Mouse (Mus musculus) intestine, embryonic 16.5 days (tissue): ENCODE results near the gene Dmwd. TPM values are rescaled to one million over a fixed set of nuclear protein-coding genes. Genes with fewer than 3 reads are reported as not detected.

ENCODE experiments used
- microRNA-seq: library from miRNA; unstranded; fragments of <30 nt; microRNA quantifications from one replicate; pipeline ENCODE4, GENCODE M21; 2016
- polyA plus RNA-seq: library from polyadenylated mRNA; unstranded; fragments of >200 nt; fragmentation: Nextera tagmentation; extraction: Ambion mirVana; gene quantifications from 2 replicates; pipeline ENCODE4 v1.2.1, GENCODE M21; 2015

The Dmwd gene
- polyA plus RNA-seq, 1 experiment from 2014 or later: 6.7 TPM

Small RNA genes lying within 50 kb of the gene (microRNA-seq; reads per million reads assigned to microRNA genes)
- not detected for gene Mir3100

Other genes with a start within 250 kb of the Dmwd start
- 1.1 and 1.3 TPM in 2 replicates for gene Mill2, start 236.3 kb upstream of the Dmwd start, polyA plus RNA-seq
- 101 and 106 TPM in 2 replicates for gene Pglyrp1, start 204.9 kb upstream of the Dmwd start, polyA plus RNA-seq
- gene Ccdc61, start 165.8 kb upstream of the Dmwd start, polyA plus RNA-seq: 23.7 and 24.7 TPM in 2 replicates
- gene Nova2, start 150.3 kb upstream of the Dmwd start, polyA plus RNA-seq: 0.34 and 0.40 TPM in 2 replicates
- not detected in 2 replicates for gene Nanos2, start 88.8 kb upstream of the Dmwd start, polyA plus RNA-seq
- gene Mypop, start 85.0 kb upstream of the Dmwd start, polyA plus RNA-seq: 1.7 TPM in 2 replicates
- 17.0 and 17.1 TPM in 2 replicates for gene Irf2bp1, start 72.2 kb upstream of the Dmwd start, polyA plus RNA-seq
- 28.5 and 30.8 TPM in 2 replicates for gene Foxa3, start 52.7 kb upstream of the Dmwd start, polyA plus RNA-seq
- 23.5 and 24.1 TPM in 2 replicates for gene Sympk, start 51.9 kb upstream of the Dmwd start, polyA plus RNA-seq
- gene Rsph6a, start 21.5 kb upstream of the Dmwd start, polyA plus RNA-seq: 0.05 TPM in 1 of 2 replicates, not detected in the other
- 54.6 and 59.3 TPM in 2 replicates for gene Dmpk, start 7.6 kb downstream of the Dmwd start, polyA plus RNA-seq
- gene Six5, start 18.4 kb downstream of the Dmwd start, polyA plus RNA-seq: 7.3 and 7.5 TPM in 2 replicates
- gene Gm4969, start 42.1 kb downstream of the Dmwd start, polyA plus RNA-seq: 1.5 and 2.1 TPM in 2 replicates
- 10.8 and 11.0 TPM in 2 replicates for gene Fbxo46, start 43.6 kb downstream of the Dmwd start, polyA plus RNA-seq
- 10.5 and 11.1 TPM in 2 replicates for gene Qpctl, start 73.1 kb downstream of the Dmwd start, polyA plus RNA-seq
- 119 and 132 TPM in 2 replicates for gene Snrpd2, start 73.5 kb downstream of the Dmwd start, polyA plus RNA-seq
- 3.1 and 3.6 TPM in 2 replicates for gene Gipr, start 89.9 kb downstream of the Dmwd start, polyA plus RNA-seq
- 7.1 and 8.4 TPM in 2 replicates for gene Eml2, start 100.2 kb downstream of the Dmwd start, polyA plus RNA-seq
- gene Gpr4, start 136.3 kb downstream of the Dmwd start, polyA plus RNA-seq: 1.6 and 2.1 TPM in 2 replicates
- gene Opa3, start 152.1 kb downstream of the Dmwd start, polyA plus RNA-seq: 40.6 and 40.9 TPM in 2 replicates
- gene Vasp, start 195.6 kb downstream of the Dmwd start, polyA plus RNA-seq: 106 and 120 TPM in 2 replicates
- gene Ppm1n, start 203.8 kb downstream of the Dmwd start, polyA plus RNA-seq: 0.29 and 0.32 TPM in 2 replicates
- 10.3 and 11.8 TPM in 2 replicates for gene Rtn2, start 206.4 kb downstream of the Dmwd start, polyA plus RNA-seq
- gene Fosb, start 233.8 kb downstream of the Dmwd start, polyA plus RNA-seq: 0.10 and 0.21 TPM in 2 replicates